Mouse (Mus musculus): Measurements from ENCODE around the gene Tmem214.
"Not testable (repeated sequence)": the region's sequence is repeated elsewhere in the genome, so short reads cannot be mapped to it uniquely, and the experiment has no call there.

Gene Tmem214

GRCm38 (mm10) chr5:30878616-30879015, 10.8 kb downstream of the Tmem214 start:
- DNase-seq (ENCODE audit: low spot score): no peak

- no peak for DNase-seq (ENCODE audit: low spot score)
Measured at GRCm38 (mm10) chr5:30879347-30879943, 11.6 kb downstream of the Tmem214 start.

GRCm38 (mm10) chr5:30881839-30882238, 14.0 kb downstream of the Tmem214 start:
- DNase-seq (ENCODE audit: low spot score): not testable (repeated sequence)

- DNase-seq (ENCODE audit: low spot score): no peak
Measured at GRCm38 (mm10) chr5:30886209-30886608, 18.4 kb downstream of the Tmem214 start.

GRCm38 (mm10) chr5:30886731-30887130, 18.9 kb downstream of the Tmem214 start:
- DNase-seq (ENCODE audit: low spot score): no peak

GRCm38 (mm10) chr5:30887331-30887761, 19.5 kb downstream of the Tmem214 start:
- DNase-seq (ENCODE audit: low spot score): peak; percentile 77

GRCm38 (mm10) chr5:30887858-30888336, 20.1 kb downstream of the Tmem214 start:
- DNase-seq (ENCODE audit: low spot score): peak; percentile 91

GRCm38 (mm10) chr5:30888337-30889087, 20.7 kb downstream of the Tmem214 start, which contains the start of gene Agbl5:
Agbl5 (plus strand) TSS chr5:30888694.
- DNase-seq (ENCODE audit: low spot score): peak; percentile 95

GRCm38 (mm10) chr5:30889088-30889754, 21.4 kb downstream of the Tmem214 start:
- DNase-seq (ENCODE audit: low spot score): no peak

GRCm38 (mm10) chr5:30890375-30890774, 22.6 kb downstream of the Tmem214 start:
- DNase-seq (ENCODE audit: low spot score): no peak

GRCm38 (mm10) chr5:30901860-30902259, 34.0 kb downstream of the Tmem214 start:
- no peak for DNase-seq (ENCODE audit: low spot score)

- DNase-seq (ENCODE audit: low spot score): peak; percentile 95
Measured at GRCm38 (mm10) chr5:30907413-30908059, 39.7 kb downstream of the Tmem214 start, which contains the start of gene Ost4. Ost4 (minus strand) TSS chr5:30907788.

GRCm38 (mm10) chr5:30908426-30909299, 40.9 kb downstream of the Tmem214 start:
- DNase-seq (ENCODE audit: low spot score): peak; percentile 53

GRCm38 (mm10) chr5:30909300-30909659, 41.5 kb downstream of the Tmem214 start:
- DNase-seq (ENCODE audit: low spot score): no peak

- no peak for DNase-seq (ENCODE audit: low spot score)
Measured at GRCm38 (mm10) chr5:30909863-30910262, 42.1 kb downstream of the Tmem214 start.

GRCm38 (mm10) chr5:30910481-30910880, 42.7 kb downstream of the Tmem214 start:
- DNase-seq (ENCODE audit: low spot score): no peak

- DNase-seq (ENCODE audit: low spot score): no peak
Measured at GRCm38 (mm10) chr5:30912156-30912555, 44.3 kb downstream of the Tmem214 start.

- DNase-seq (ENCODE audit: low spot score): peak; percentile 52
Measured at GRCm38 (mm10) chr5:30913060-30913841, 45.4 kb downstream of the Tmem214 start, which contains the start of gene Emilin1. Emilin1 (plus strand) TSS chr5:30913402.

- DNase-seq (ENCODE audit: low spot score): no peak
Measured at GRCm38 (mm10) chr5:30914101-30914635, 46.4 kb downstream of the Tmem214 start.

- DNase-seq (ENCODE audit: low spot score): no peak
Measured at GRCm38 (mm10) chr5:30914849-30915248, 47.0 kb downstream of the Tmem214 start.

Data from testis, postnatal 14 days (tissue).